Mouse (Mus musculus) small intestine, adult 2 months (tissue): Measurements from ENCODE around the gene Hes2. TPM values are rescaled to one million over a fixed set of nuclear protein-coding genes. Genes with fewer than 3 reads are reported as not detected.

Source experiments
- H3K27ac ChIP-seq: fragments of 200-500 bp; 2 replicates; pipeline ENCODE4 v1.5.1; 2012; ENCODE audit warnings: low read depth, low read length, control low read depth, inconsistent platforms; ENCODE audit not compliant: insufficient read depth
- H3K27me3 ChIP-seq: fragments of 200-500 bp; 2 replicates; pipeline ENCODE4 v1.6.1; 2012; ENCODE audit warnings: mild to moderate bottlenecking, moderate library complexity, low read length, inconsistent platforms; ENCODE audit not compliant: control insufficient read depth, insufficient read depth
- H3K36me3 ChIP-seq: fragments of 200-500 bp; 2 replicates; pipeline ENCODE4 v1.6.1; 2012; ENCODE audit warnings: mild to moderate bottlenecking, low read length, control low read depth, inconsistent platforms; ENCODE audit not compliant: control insufficient read depth, insufficient read depth
- H3K4me1 ChIP-seq: fragments of 200-500 bp; 2 replicates; pipeline ENCODE4 v1.6.1; 2012; ENCODE audit warnings: low read length, inconsistent platforms, mixed read lengths; ENCODE audit not compliant: control insufficient read depth, insufficient read depth, insufficient read length
- H3K4me3 ChIP-seq: fragments of 200-500 bp; 2 replicates; pipeline ENCODE4 v1.5.1; 2012; ENCODE audit warnings: low read depth, mild to moderate bottlenecking, control low read depth, inconsistent platforms, low read length, moderate library complexity
- CTCF ChIP-seq: fragments of 200-500 bp; IDR thresholded peaks from 2 replicates; pipeline ENCODE4 v1.5.1; 2012; ENCODE audit warnings: low read depth, mild to moderate bottlenecking, control low read depth, inconsistent platforms, low read length, moderate library complexity, mixed read lengths; ENCODE audit not compliant: insufficient replicate concordance, insufficient read length; ENCODE audit errors: extremely low read depth
- POLR2A ChIP-seq: fragments of 200-500 bp; IDR thresholded peaks from 2 replicates; pipeline ENCODE4 v1.6.1; 2012; ENCODE audit warnings: low read depth, mild to moderate bottlenecking, control low read depth, inconsistent platforms, low read length, moderate library complexity
- WGBS: fragments of 180-500 bp; shearing (Covaris S2); methylation state at CpG from one replicate; pipeline ENCODE4 v1.1.7; 2018; 5-methylcytosine and 5-hydroxymethylcytosine counted together
- polyA plus RNA-seq: library from polyadenylated mRNA; depleted of rRNA; stranded (reverse); fragments of >200 nt; gene quantifications from 2 replicates; pipeline ENCODE4 v1.2.3, GENCODE M21; 2012

The Hes2 gene
- polyA plus RNA-seq, 1 experiment: 51.7 TPM

DNA sequence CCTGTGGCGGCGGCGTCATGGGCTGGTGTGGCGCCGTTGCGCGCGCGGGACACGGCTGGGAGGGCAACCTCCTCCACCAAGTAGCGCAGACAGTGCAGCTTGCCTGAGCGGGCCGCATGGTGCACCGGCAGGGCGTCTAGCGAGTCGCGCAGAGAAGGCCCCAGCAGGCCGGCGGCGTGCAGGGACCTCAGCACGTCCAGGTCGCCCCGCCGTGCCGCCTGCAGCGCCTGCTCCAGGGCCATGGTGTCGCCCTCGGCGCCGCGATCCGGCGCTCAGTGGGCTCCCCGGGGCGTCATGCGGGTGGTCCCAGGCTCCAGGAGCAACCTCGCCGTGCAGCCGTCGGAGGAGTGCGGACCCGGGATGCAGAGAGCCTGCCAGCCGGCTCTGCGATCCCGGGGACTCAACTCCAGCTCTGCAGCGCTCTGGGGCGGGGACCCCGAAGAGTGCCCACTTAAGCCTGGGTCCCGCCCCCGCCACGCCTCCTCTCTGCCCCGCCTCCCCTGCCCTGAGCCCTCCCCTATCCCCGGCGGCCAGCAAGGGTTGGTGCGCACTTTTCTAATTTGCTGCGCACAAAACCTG, 6.6 kb upstream of the Hes2 start, which contains the start of gene Espn:
Espn (minus strand) TSS at position 406 of the 579 bp plus-strand sequence.
- Histone ChIP-seq H3K36me3 (no peaks in the 10 kb centered on the region), H3K27ac (no peak within 1 kb of the TSS), H3K4me3 (peak within 1 kb of the TSS; percentile 59), H3K4me1 (peaks cover 11% of the 10 kb centered on the region), H3K27me3 (peaks cover 6% of the 10 kb centered on the region)
- WGBS: 2% methylated on average over 54 of the region's 57 CpGs
- TF ChIP-seq CTCF (no peak), POLR2A (no peak)

- TF ChIP-seq CTCF: peak; percentile 89
- no peak for TF ChIP-seq POLR2A
Measured at GRCm38 (mm10) chr4:152153771-152154177, 4.9 kb upstream of the Hes2 start.

DNA sequence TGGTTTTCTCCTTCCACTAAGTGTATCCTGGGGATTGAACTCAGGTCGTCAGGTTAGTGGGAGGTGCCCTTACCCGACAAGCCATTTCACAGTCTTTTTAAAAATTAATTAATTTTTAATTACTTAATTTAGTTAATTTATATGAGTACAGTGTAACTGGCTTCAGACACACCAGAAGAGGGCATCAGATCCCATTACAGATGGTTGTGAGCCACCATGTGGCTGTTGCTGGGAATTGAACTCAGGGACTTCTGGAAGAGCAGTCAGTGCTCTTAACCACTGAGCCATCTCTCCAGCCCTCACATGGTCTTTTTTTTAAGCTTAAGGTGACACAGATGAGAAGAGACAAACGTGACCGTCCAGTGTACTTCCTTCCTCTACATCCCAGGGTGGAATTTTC, 3.6 kb upstream of the Hes2 start:
- Histone ChIP-seq H3K4me1 (peaks cover 24% of the 10 kb centered on the region), H3K4me3 (no peak overlapping the region), H3K27me3 (peaks cover 16% of the 10 kb centered on the region), H3K36me3 (no peaks in the 10 kb centered on the region), H3K27ac (no peak overlapping the region)
- 57% methylated on average over 4 of the region's 4 CpGs for WGBS
- TF ChIP-seq POLR2A: no peak
- TF ChIP-seq CTCF: no peak

More at GRCm38 (mm10) chr4:152153771-152154177, 4.9 kb upstream of the Hes2 start:
- Histone ChIP-seq H3K4me3 (peak overlapping the region; percentile 47), H3K27me3 (peaks cover 6% of the 10 kb centered on the region), H3K36me3 (no peaks in the 10 kb centered on the region), H3K4me1 (peaks cover 15% of the 10 kb centered on the region), H3K27ac (no peak overlapping the region)
- 1% methylated on average over 23 of the region's 23 CpGs for WGBS

DNA sequence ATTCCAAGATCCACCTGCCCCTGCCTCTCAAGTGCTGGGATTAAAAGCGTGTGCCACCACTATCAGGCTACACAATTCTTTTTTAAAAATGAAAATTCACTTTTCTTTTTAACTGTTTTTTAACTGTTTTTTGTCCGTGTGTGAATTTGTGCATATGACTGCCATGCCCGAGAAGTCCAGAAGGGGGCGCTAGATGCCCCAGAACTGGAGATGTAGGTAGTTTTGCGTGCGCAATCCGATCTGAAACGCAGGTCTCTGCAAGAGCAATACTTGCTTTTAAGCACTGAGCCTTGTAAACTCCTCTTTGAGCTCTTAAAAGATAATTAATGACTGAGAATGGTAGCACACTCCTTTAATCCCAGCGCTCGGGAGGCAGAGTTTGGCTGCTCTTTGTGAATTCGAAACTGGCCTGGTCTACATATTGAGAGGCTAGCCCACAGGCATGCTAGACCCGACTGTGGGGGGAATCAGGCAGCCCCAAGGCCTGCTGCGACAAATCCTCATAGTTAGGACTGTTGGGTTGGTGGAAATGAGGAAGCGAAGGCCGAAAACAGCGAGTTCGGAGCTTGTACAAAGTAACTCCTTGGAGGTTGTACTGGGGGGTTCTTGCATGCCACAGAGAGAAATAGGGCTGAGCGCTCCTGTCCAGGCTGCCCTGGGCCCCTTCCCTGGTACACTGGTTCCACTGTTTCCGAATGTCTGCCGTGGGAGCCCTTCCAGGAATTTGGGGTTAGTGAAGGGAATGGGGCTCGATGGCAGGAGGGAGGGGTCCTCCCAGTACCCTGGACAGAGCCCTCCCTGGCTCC, 685 bp upstream of the Hes2 start:
- peaks cover 10% of the 10 kb centered on the region; the same call in 1 of the 2 replicates for H3K27me3 ChIP-seq
- H3K27ac ChIP-seq: no peak overlapping the region
- peaks cover 39% of the 10 kb centered on the region for H3K4me1 ChIP-seq
- no peaks in the 10 kb centered on the region for H3K36me3 ChIP-seq
- peak overlapping the region; percentile 73 for H3K4me3 ChIP-seq
- TF ChIP-seq POLR2A: no peak
- peak; percentile 83; the same call in 1 of the 2 replicates for TF ChIP-seq CTCF
- 9% methylated on average over 21 of the region's 21 CpGs for WGBS

DNA sequence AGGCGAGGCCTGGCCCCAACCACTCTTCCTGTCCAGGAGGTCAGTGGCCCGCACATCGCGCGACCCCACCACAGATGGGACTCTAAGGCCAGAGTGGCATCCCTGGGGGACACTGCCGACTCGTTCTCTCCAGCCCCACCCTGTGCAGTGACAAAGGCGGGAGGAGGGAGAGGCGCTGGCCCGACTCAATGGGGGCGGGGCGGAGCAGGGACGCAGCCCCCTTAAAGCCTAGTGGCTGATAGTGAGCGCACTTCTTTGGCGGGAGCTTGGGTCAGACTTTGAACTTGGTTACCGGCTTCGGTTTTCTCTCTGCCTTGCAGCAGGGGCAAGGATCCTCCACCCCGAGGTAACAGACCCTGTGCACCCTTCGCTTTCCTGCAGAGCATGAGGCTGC, 615 bp downstream of the Hes2 start:
- peaks cover 37% of the 10 kb centered on the region for H3K4me1 ChIP-seq
- H3K36me3 ChIP-seq: no peaks in the 10 kb centered on the region
- TF ChIP-seq CTCF: no peak
- TF ChIP-seq POLR2A: no peak
- H3K27me3 ChIP-seq: peaks cover 10% of the 10 kb centered on the region; the same call in 1 of the 2 replicates
- peak overlapping the region; percentile 93 for H3K27ac ChIP-seq
- H3K4me3 ChIP-seq: peak overlapping the region; percentile 73
- WGBS: 1% methylated on average over 19 of the region's 19 CpGs

- TF ChIP-seq CTCF (no peak), POLR2A (no peak)
- H3K27me3 ChIP-seq: peaks cover 10% of the 10 kb centered on the region; the same call in 1 of the 2 replicates
- peaks cover 41% of the 10 kb centered on the region for H3K4me1 ChIP-seq
- no peaks in the 10 kb centered on the region for H3K36me3 ChIP-seq
- H3K4me3 ChIP-seq: peak overlapping the region; percentile 73
- peak overlapping the region; percentile 98 for H3K27ac ChIP-seq
- WGBS: 26% methylated on average over 4 of the region's 4 CpGs
Measured at GRCm38 (mm10) chr4:152160748-152161147, 2.1 kb downstream of the Hes2 start.

- WGBS: 33% methylated on average over 6 of the region's 6 CpGs
- H3K36me3 ChIP-seq: no peaks in the 10 kb centered on the region
- H3K4me3 ChIP-seq: peak overlapping the region; percentile 35
- peaks cover 10% of the 10 kb centered on the region; the same call in 1 of the 2 replicates for H3K27me3 ChIP-seq
- peaks cover 41% of the 10 kb centered on the region for H3K4me1 ChIP-seq
- H3K27ac ChIP-seq: peak overlapping the region; percentile 98
- TF ChIP-seq POLR2A (peak; percentile 62; the same call in 1 of the 2 replicates), CTCF (no peak)
Measured at GRCm38 (mm10) chr4:152161601-152162000, 2.9 kb downstream of the Hes2 start.
